Mouse (Mus musculus) hindbrain, embryonic 10.5 days (tissue): ENCODE measurements around the gene Ghdc. TPM values are rescaled to one million over a fixed set of nuclear protein-coding genes. Genes with fewer than 3 reads are reported as not detected.
A peak's percentile ranks its signal among the peaks of the same experiment; 100 is the strongest.

Source experiments
- DNase-seq: peaks from one replicate; pipeline ENCODE4 v3.0.0-alpha.2; 2017; ENCODE audit warnings: low spot score
- H3K27ac ChIP-seq: fragments of 300-500 bp; sonication (generic); 2 replicates; pipeline ENCODE4 v1.5.1; 2016; ENCODE audit warnings: mild to moderate bottlenecking, moderate library complexity
- H3K27me3 ChIP-seq: fragments of 300-500 bp; sonication (generic); 2 replicates; pipeline ENCODE4 v1.6.1; 2016; ENCODE audit warnings: mild to moderate bottlenecking; ENCODE audit not compliant: poor library complexity, insufficient read depth, severe bottlenecking
- H3K36me3 ChIP-seq: fragments of 300-500 bp; sonication (generic); 2 replicates; pipeline ENCODE4 v1.6.1; 2016; ENCODE audit warnings: mild to moderate bottlenecking, moderate library complexity
- H3K4me1 ChIP-seq: fragments of 300-500 bp; sonication (generic); replicated peaks from 2 replicates; pipeline ENCODE4 v1.6.1; 2016; ENCODE audit warnings: mild to moderate bottlenecking
- H3K4me3 ChIP-seq: fragments of 300-500 bp; sonication (generic); 2 replicates; pipeline ENCODE4 v1.5.1; 2016; ENCODE audit warnings: mild to moderate bottlenecking, moderate library complexity
- H3K9me3 ChIP-seq: fragments of 300-500 bp; sonication (generic); 2 replicates; pipeline ENCODE4 v1.6.1; 2016; ENCODE audit warnings: mild to moderate bottlenecking, moderate library complexity
- WGBS: fragments of 180-500 bp; shearing (Covaris S2); methylation state at CpG from one replicate; pipeline ENCODE4 v1.1.7; 2016; 5-methylcytosine and 5-hydroxymethylcytosine counted together
- polyA plus RNA-seq: library from polyadenylated mRNA; unstranded; fragments of >200 nt; fragmentation: Nextera tagmentation; extraction: Ambion mirVana; gene quantifications from 2 replicates; pipeline ENCODE4 v1.2.1, GENCODE M21; 2016

Ghdc gene
- polyA plus RNA-seq, 1 experiment from 2014 or later: 4.3 TPM

DNA sequence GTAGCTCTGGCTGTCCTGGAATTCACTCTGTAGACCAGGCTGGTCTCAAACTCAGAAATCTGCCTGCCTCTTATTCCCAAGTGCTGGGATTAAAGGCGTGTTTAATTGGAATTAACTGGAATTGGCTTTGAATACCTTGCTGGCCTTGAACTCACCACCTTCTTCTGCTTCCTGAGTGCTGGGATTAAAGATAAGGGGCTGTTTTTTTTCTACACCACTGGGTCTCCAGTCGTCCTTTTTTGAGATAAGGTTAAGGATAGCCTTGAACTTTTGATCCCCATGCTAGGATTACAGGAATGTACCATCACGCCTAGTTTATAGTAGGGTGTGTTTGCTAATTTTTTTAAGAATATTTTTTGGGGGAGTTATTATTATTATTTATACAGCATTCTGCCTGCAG lies 7.3 kb upstream of the Ghdc start:
- no peak for DNase-seq
- Histone ChIP-seq H3K36me3 (peaks cover 24% of the 10 kb centered on the region), H3K9me3 (no peaks in the 10 kb centered on the region), H3K4me3 (no peak overlapping the region), H3K27ac (no peak overlapping the region), H3K4me1 (no peaks in the 10 kb centered on the region), H3K27me3 (no peaks in the 10 kb centered on the region)
- WGBS: 76% methylated on average over 3 of the region's 3 CpGs

GRCm38 (mm10) chr11:100775921-100776320 lies 5.2 kb upstream of the Ghdc start:
- H3K36me3 ChIP-seq: peaks cover 8% of the 10 kb centered on the region; the same call in 1 of the 2 replicates
- H3K27me3 ChIP-seq: no peaks in the 10 kb centered on the region
- H3K4me1 ChIP-seq: no peaks in the 10 kb centered on the region
- H3K27ac ChIP-seq: no peak overlapping the region
- WGBS: 87% methylated on average over 10 of the region's 10 CpGs
- no peak overlapping the region for H3K4me3 ChIP-seq
- DNase-seq: no peak
- no peaks in the 10 kb centered on the region for H3K9me3 ChIP-seq

GRCm38 (mm10) chr11:100774261-100774660 lies 3.5 kb upstream of the Ghdc start:
- Histone ChIP-seq H3K27ac (no peak overlapping the region), H3K4me1 (peaks cover 12% of the 10 kb centered on the region), H3K4me3 (no peak overlapping the region), H3K9me3 (no peaks in the 10 kb centered on the region), H3K36me3 (peaks cover 2% of the 10 kb centered on the region; the same call in 1 of the 2 replicates), H3K27me3 (no peaks in the 10 kb centered on the region)
- WGBS: 81% methylated on average over 4 of the region's 4 CpGs
- DNase-seq: no peak

GRCm38 (mm10) chr11:100769980-100770379 lies 777 bp downstream of the Ghdc start:
- Histone ChIP-seq H3K9me3 (no peaks in the 10 kb centered on the region), H3K36me3 (no peaks in the 10 kb centered on the region), H3K4me3 (peak overlapping the region; percentile 59), H3K27me3 (no peaks in the 10 kb centered on the region), H3K4me1 (peaks cover 12% of the 10 kb centered on the region), H3K27ac (peak overlapping the region; percentile 56; the same call in 1 of the 2 replicates)
- WGBS: 51% methylated on average over 6 of the region's 6 CpGs
- peak; percentile 12 for DNase-seq

- no peak overlapping the region for H3K4me3 ChIP-seq
- H3K36me3 ChIP-seq: no peaks in the 10 kb centered on the region
- H3K4me1 ChIP-seq: peaks cover 12% of the 10 kb centered on the region
- no peak overlapping the region for H3K27ac ChIP-seq
- DNase-seq: no peak
- H3K27me3 ChIP-seq: peaks cover 6% of the 10 kb centered on the region
- H3K9me3 ChIP-seq: no peaks in the 10 kb centered on the region
- WGBS: 90% methylated on average over 5 of the region's 5 CpGs
Measured at GRCm38 (mm10) chr11:100767871-100768270, 2.9 kb downstream of the Ghdc start.

- no peaks in the 10 kb centered on the region for H3K9me3 ChIP-seq
- no peak overlapping the region for H3K27ac ChIP-seq
- H3K4me3 ChIP-seq: no peak overlapping the region
- H3K27me3 ChIP-seq: peaks cover 17% of the 10 kb centered on the region
- 87% methylated on average over 9 of the region's 9 CpGs for WGBS
- H3K36me3 ChIP-seq: no peaks in the 10 kb centered on the region
- no peak for DNase-seq
- peaks cover 16% of the 10 kb centered on the region for H3K4me1 ChIP-seq
Measured at GRCm38 (mm10) chr11:100766726-100767125, 4.0 kb downstream of the Ghdc start.

DNA sequence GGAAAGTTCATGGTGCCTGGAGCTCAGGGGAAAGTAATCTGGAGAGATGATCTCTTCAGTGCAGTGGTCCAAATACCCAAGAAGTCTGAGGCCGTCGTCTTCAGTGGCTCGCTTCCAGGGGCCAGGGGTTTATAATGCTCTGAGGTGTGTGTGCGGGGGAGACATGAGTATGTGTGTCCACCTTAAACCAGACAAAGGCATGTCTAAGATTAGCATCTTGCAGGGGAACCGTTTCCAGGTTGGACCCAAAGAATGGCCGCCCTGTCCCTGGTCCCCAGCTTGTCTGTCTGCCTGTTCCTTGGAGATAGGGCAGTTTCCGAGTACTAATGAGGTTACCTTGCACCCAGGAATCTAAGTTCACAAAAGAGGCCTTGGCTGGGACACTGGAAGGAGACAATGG lies 7.9 kb downstream of the Ghdc start, which contains the start of gene Hcrt:
Gene Hcrt, minus strand, starts transcription at position 101 of the 400 bp plus-strand sequence.
- Histone ChIP-seq H3K36me3 (no peaks in the 10 kb centered on the region), H3K27ac (peak within 1 kb of the TSS; percentile 76), H3K4me1 (peaks cover 30% of the 10 kb centered on the region), H3K4me3 (peak within 1 kb of the TSS; percentile 57), H3K9me3 (no peaks in the 10 kb centered on the region), H3K27me3 (peaks cover 51% of the 10 kb centered on the region)
- WGBS: 88% methylated on average over 7 of the region's 7 CpGs
- DNase-seq: no peak

DNA sequence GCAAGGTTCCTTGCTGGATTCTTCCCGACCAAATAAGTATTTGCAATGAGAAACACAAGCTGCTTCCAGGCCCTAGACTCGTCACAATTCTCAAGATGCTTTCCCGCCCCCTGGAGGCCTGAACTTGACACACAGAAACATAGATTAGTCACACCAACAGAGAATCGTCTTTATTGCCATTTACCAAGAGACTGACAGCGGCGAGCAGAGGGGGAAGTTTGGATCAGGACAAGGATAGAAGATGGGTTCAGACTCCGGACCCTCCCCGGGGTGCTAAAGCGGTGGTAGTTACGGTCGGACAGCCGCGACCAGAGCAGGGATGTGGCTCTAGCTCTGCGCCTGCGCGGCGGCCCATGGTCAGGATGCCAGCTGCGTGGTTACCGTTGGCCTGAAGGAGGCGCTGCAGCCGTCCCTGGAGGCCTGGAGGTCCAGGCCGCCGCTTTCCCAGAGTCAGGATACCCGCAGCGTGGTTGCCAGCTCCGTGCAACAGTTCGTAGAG lies 9.2 kb downstream of the Ghdc start:
- Histone ChIP-seq H3K4me1 (peaks cover 30% of the 10 kb centered on the region), H3K9me3 (no peaks in the 10 kb centered on the region), H3K27ac (peak overlapping the region; percentile 76), H3K27me3 (peaks cover 60% of the 10 kb centered on the region), H3K36me3 (no peaks in the 10 kb centered on the region), H3K4me3 (peak overlapping the region; percentile 57)
- DNase-seq: peak; percentile 93
- 1% methylated on average over 27 of the region's 27 CpGs for WGBS

GRCm38 (mm10) chr11:100759611-100760233 lies 11.0 kb downstream of the Ghdc start, which contains the start of gene Kcnh4:
Gene Kcnh4, minus strand, starts transcription at chr11:100759942.
- under 1% methylated on average over 51 of the region's 51 CpGs for WGBS
- peak within 1 kb of the TSS; percentile 81 for H3K27ac ChIP-seq

DNA sequence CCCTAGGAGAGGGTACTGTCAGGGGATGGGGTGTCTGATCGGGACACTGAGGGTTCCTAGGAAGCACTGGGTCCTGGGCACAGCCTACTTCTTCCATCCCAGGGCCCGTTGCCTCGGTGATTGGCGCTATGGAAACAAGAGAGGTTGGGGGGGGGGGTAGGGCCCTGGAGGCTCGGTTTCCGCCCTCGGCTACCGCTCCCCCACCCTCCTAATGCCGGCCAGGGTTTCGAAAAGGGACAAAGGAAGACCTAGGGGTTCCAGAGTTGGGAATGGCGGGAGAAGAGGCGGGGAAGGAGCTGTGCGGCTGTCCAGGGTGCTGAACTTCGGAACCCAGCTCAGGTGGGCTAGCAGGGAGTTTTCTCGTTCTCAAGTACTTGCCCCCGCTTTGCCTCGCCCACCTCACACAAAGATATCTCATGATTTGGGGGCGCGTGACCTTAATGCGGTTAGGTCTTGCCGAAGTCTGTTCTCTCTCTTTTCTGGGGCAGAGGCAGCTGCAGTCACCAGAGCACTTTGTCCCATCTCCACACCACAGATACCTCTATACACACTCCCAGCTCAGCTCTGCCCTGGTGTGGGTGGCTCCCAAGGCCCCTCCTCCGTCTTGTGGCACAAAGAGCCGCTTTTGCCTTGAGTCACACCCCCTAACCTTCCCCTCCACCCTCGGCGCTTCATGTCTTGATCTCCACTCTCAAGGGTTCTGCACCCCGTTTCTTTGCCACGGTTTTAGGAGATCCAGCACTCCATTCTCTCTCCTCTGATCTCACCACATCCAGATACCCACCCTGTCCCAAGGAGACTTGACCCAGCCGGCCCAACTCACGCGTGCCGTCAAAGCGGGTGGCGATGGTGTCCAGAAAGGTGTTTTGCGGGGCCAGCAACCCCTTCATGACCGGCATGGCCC lies 11.8 kb downstream of the Ghdc start:
- peaks cover 62% of the 10 kb centered on the region for H3K27me3 ChIP-seq
- peak overlapping the region; percentile 81 for H3K27ac ChIP-seq
- H3K4me1 ChIP-seq: peaks cover 30% of the 10 kb centered on the region
- no peaks in the 10 kb centered on the region for H3K9me3 ChIP-seq
- H3K36me3 ChIP-seq: no peaks in the 10 kb centered on the region
- peak overlapping the region; percentile 60 for H3K4me3 ChIP-seq
- under 1% methylated on average over 35 of the region's 35 CpGs for WGBS
- peak; percentile 79 for DNase-seq

More at GRCm38 (mm10) chr11:100759611-100760233, 11.0 kb downstream of the Ghdc start, which contains the start of gene Kcnh4:
- peak within 1 kb of the TSS; percentile 60 for H3K4me3 ChIP-seq
- no peaks in the 10 kb centered on the region for H3K36me3 ChIP-seq
- H3K4me1 ChIP-seq: peaks cover 30% of the 10 kb centered on the region
- H3K9me3 ChIP-seq: no peaks in the 10 kb centered on the region
- peaks cover 62% of the 10 kb centered on the region for H3K27me3 ChIP-seq
- peak; percentile 42 for DNase-seq

DNA sequence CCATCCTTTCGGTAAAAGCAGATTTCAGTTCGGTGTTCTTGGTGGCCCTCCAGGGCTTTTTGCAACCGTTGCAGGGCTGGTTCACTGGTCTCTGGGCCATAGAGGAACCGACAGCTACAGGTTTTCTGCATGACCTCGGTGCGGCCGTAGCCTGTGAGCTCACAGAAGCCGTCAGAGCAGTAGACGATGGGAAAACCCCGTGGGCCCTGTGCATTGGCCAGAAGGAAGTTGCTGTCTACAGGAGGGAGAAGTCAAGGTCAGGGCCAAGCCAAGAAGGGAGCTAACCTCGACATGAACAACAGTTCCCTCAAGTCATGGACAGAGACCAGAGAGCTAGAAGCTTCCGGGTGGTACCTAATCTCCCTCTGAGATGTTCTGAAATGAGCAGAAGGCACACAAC lies 13.2 kb downstream of the Ghdc start:
- WGBS: 89% methylated on average over 12 of the region's 12 CpGs
- Histone ChIP-seq H3K4me1 (peaks cover 30% of the 10 kb centered on the region), H3K27ac (no peak overlapping the region), H3K36me3 (no peaks in the 10 kb centered on the region), H3K27me3 (peaks cover 53% of the 10 kb centered on the region), H3K9me3 (no peaks in the 10 kb centered on the region), H3K4me3 (no peak overlapping the region)
- no peak for DNase-seq

- DNase-seq: no peak
- peaks cover 28% of the 10 kb centered on the region for H3K4me1 ChIP-seq
- no peak overlapping the region for H3K27ac ChIP-seq
- H3K9me3 ChIP-seq: no peaks in the 10 kb centered on the region
- H3K4me3 ChIP-seq: no peak overlapping the region
- WGBS: 63% methylated on average over 6 of the region's 6 CpGs
- H3K36me3 ChIP-seq: no peaks in the 10 kb centered on the region
- peaks cover 51% of the 10 kb centered on the region for H3K27me3 ChIP-seq
Measured at GRCm38 (mm10) chr11:100756476-100756875, 14.3 kb downstream of the Ghdc start.

DNA sequence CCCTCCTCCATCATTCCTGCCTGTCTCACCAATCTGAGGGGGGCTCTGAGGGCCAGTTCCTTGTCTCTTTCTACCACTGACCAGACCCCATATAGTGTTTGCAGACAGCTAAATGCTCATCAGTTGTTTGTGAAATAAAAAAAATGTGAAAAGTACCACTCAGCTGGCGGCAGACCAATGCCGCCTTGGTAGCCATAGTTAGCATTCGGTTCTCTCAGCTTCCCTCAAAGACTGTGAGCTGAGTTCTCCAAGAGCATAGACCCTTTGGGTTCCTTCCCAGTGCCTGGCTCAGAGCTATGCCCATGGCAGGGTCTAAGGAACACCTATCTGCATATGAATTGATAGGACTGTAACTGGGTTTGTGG lies 16.1 kb downstream of the Ghdc start:
- no peak overlapping the region for H3K4me3 ChIP-seq
- peaks cover 18% of the 10 kb centered on the region for H3K4me1 ChIP-seq
- DNase-seq: no peak
- H3K9me3 ChIP-seq: no peaks in the 10 kb centered on the region
- H3K27me3 ChIP-seq: peaks cover 46% of the 10 kb centered on the region
- 0 out of 2 replicates have a peak, but pooled peaks cover 7% of the 10 kb centered on the region for H3K36me3 ChIP-seq
- no peak overlapping the region for H3K27ac ChIP-seq
- WGBS: 90% methylated on average over 3 of the region's 3 CpGs
